Mouse (Mus musculus) kidney, adult 9 months (tissue): ENCODE data around the gene Mmp21.
A peak's percentile ranks its signal among the peaks of the same experiment; 100 is the strongest.

ENCODE experiments used
- DNase-seq: peaks from one replicate; pipeline ENCODE4 v3.0.0; 2022

Mmp21 gene

GRCm38 (mm10) chr7:133645716-133646115, 34.1 kb downstream of the Mmp21 start:
- no peak for DNase-seq

- DNase-seq = no peak
Observed at GRCm38 (mm10) chr7:133638821-133639220, 41.0 kb downstream of the Mmp21 start.

DNA sequence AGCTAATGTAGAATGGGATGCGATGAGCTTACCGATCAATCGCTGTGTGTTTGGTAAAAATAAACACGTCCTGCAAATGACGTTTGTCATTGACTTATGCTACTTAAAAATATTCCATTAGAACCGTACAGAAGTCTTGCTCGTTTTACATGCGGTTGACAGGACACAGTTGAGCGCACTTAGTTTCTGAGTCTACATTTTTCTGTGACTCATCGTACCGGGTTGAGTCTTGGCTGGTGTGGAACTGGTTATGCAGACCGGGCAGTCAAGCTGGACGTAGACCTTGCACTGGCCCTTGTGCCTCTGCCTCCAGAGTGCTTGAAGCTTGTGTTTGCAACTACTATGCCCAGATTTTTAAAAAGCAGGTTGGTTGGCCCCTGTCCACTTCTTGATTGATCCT, 41.6 kb downstream of the Mmp21 start:
- DNase-seq = peak; percentile 58

DNA sequence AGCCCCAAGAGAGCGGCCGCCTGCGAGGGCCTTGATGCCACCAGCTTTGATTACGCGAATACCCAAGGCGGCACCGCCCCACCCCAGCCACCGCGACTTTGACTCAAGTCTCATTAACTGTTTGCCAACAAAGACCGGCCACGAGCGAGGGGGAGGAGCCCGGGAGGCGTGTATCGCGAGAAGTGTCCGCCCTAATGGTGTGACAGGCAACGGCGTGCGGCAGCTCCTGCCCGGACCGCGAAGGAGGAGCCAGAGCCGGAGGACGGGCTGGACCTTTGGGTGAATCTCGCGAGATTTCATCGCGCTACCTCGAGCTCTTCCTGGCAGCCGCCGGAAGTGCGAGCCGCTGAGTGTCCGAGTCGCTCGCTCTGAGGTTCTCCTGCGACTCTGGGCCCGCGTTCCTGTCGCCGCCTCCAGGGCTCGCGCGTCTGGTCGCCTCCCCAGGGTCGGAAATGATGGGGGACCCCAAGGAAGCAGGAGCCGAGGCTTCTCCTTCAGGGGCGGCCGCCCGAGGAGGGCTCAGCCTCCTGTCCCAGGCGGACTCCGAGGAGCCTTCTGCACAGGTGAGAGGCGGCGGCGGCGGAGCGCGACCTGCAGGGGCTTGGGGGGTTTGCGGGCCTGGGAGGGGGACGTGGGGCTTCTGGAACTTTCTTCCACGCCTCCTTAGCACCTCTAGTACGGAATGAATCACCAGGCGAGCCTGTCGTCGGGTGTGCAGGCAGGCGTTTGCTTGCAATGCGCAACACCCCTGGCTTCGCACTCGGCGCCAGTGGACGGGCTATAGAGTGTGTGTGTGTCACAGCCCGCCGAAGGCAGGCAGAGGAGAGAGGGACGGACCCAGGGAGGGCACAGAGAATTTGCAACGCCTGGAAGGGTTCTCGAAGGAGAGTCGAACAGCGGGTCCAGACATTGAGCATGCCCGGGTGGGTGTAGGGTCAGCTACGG, 42.2 kb downstream of the Mmp21 start, which contains the start of gene Edrf1:
Gene Edrf1, plus strand, starts transcription at position 183 of the 945 bp plus-strand sequence.
- peak; percentile 99 for DNase-seq

- peak; percentile 92 for DNase-seq
Observed at GRCm38 (mm10) chr7:133636738-133637352, 43.0 kb downstream of the Mmp21 start.

DNA sequence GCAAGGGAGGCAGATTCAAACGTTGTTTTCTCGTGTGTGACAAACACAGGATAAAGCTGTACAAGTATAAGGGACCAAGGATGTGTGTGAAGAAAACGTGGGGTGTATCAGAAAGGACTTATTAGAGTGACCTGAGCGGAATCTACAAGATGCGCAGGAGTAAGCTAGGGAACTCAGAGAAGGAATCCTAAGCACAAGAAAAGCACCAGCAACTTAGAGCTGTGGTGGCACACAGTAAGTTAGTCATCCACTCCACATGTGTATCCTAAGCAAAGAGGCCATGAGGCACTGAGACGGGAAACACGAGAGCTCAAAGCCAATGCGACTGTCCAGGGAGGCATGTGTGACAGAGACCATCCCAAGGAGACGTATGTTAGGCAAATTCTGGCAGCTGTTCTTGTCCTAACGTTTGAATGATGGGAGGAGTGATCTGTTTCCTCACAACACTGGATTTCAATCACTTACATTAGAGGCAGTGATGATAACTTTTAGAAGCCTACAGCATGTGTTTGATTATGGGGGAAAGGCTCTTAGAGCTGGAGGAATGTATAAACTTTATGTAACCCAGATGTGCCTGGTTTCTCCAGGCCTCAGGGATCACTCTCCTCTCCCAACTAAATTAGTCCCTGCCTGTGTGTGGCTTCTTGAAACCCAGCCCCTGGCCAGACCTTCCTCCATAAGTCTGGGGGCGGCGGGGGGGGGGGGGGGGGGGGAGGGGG, 44.8 kb downstream of the Mmp21 start:
- no peak for DNase-seq

DNA sequence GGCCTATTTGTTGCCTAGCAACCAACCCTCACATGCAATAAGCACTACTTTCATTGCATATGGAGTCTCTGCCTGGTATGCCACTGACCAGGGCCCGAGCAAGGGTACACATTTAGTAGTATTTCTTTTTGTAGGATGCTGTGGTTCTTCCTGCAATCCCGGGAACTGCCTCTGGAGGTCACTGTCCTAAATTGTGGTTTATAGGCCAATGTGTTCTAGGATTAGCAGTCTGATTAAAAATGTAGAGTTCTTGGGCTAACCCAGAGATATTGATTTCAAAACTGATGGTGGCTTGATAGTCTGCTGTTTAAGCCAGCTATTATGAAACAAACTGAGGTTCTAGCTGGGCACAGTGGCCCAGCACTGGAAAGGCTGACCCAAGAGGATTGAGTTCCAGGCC, 47.4 kb downstream of the Mmp21 start:
- DNase-seq = peak; percentile 70

DNA sequence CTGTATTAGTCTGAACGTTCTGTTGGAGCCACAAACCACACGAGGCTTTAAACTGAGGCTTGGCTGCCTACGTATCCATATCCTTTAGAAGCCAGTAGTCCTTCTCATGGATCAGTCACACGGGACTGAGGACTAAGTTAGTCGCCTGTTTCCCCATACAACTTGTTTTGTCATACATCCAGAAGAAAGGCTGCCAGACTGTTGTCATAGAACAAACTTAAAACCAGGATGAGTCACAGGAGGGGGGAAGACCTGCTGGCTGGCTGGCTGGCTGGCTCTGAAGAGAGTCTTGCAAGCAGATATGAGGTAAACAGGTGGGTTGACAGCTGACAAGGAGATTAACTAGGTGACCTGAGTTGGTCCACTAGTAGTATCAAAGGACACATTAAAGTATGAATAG, 49.0 kb downstream of the Mmp21 start:
- no peak for DNase-seq

GRCm38 (mm10) chr7:133627184-133627936, 52.5 kb downstream of the Mmp21 start:
- DNase-seq = no peak
